Mouse (Mus musculus) forebrain, embryonic 14.5 days (tissue): ENCODE results near the gene Xpo5. TPM values are rescaled to one million over a fixed set of nuclear protein-coding genes. Genes with fewer than 3 reads are reported as not detected.
A peak's percentile ranks its signal among the peaks of the same experiment; 100 is the strongest.

ENCODE experiments used
- ATAC-seq: fragments of 200-750 bp; cut with Nextera tagmentation; 2 replicates; pipeline ENCODE4 v1.8.0; 2017; ENCODE audit warnings: mild to moderate bottlenecking, moderate library complexity
- DNase-seq: peaks from one replicate; pipeline ENCODE4 v3.0.0-alpha.2; 2015; ENCODE audit warnings: low spot score
- H3K27ac ChIP-seq: fragments of 300-500 bp; sonication (generic); 2 replicates; pipeline ENCODE4 v1.5.1; 2014; ENCODE audit warnings: low read depth, mild to moderate bottlenecking, control low read depth, low read length, moderate library complexity
- H3K27me3 ChIP-seq: fragments of 300-500 bp; sonication (generic); replicated peaks from 2 replicates; pipeline ENCODE4 v1.6.1; 2014; ENCODE audit warnings: low read length, control low read depth, mixed read lengths; ENCODE audit not compliant: control insufficient read depth, insufficient read depth
- H3K36me3 ChIP-seq: fragments of 300-500 bp; sonication (generic); 2 replicates; pipeline ENCODE4 v1.6.1; 2014; ENCODE audit warnings: low read length, control low read depth; ENCODE audit not compliant: control insufficient read depth, insufficient read depth
- H3K4me1 ChIP-seq: fragments of 300-500 bp; sonication (generic); 2 replicates; pipeline ENCODE4 v1.6.1; 2014; ENCODE audit warnings: antibody characterized with exemption, low read length, control low read depth; ENCODE audit not compliant: control insufficient read depth, insufficient read depth
- H3K4me2 ChIP-seq: fragments of 300-500 bp; sonication (generic); 2 replicates; pipeline ENCODE4 v1.6.1; 2014; ENCODE audit warnings: mild to moderate bottlenecking, control low read depth, low read length
- H3K4me3 ChIP-seq: fragments of 300-500 bp; sonication (generic); 2 replicates; pipeline ENCODE4 v1.5.1; 2014; ENCODE audit warnings: low read depth, low read length, control low read depth
- H3K9ac ChIP-seq: fragments of 300-500 bp; sonication (generic); 2 replicates; pipeline ENCODE4 v1.6.1; 2014; ENCODE audit warnings: mild to moderate bottlenecking, low read length, control low read depth, moderate library complexity
- H3K9me3 ChIP-seq: fragments of 300-500 bp; sonication (generic); replicated peaks from 2 replicates; pipeline ENCODE4 v1.6.1; 2016; ENCODE audit warnings: low read length, control low read depth, mixed read lengths; ENCODE audit not compliant: control insufficient read depth
- WGBS: fragments of 180-500 bp; shearing (Covaris S2); extraction: QIAGEN DNeasy Blood & Tissue Kit; methylation state at CpG from one replicate; pipeline ENCODE4 v1.1.7; 2014; 5-methylcytosine and 5-hydroxymethylcytosine counted together
- polyA plus RNA-seq: library from polyadenylated mRNA; unstranded; fragments of >200 nt; fragmentation: Nextera tagmentation; extraction: Ambion mirVana; gene quantifications from 2 replicates; pipeline ENCODE4 v1.2.1, GENCODE M21; 2014

Gene Xpo5
- 50.5 and 50.9 TPM in 2 replicates for polyA plus RNA-seq

DNA sequence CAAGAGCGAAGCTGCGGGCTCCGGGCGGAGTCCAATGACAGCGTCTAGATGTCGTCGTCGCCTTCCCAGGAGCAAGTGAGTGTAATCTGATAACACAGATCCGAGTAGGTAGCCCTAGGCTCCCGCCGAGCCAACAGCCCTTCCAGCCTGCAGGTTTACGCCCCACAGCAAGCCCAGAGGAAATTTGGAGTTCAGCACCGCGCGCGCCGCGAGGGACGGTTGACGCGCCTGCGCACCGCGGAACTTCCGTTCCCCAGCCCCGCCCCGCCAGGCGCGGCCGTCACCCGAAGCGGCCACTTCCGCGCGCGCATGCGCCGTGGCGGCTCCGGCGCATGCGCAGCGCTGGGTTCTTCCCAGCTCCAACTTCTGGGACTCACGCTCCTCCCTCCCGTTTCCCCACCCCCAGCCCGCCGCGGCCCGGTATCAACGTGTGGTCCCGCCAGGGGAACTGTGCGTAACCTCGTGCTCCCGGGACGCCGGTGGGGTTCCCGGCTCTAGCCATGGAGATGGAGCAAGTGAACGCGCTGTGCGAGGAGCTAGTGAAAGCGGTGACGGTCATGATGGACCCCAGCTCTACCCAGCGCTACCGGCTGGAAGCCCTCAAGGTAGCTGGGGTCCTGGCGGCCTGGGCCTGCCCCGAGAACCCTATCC is at the start of gene Xpo5, which contains the start of gene Polh:
TSS of gene Xpo5 (plus strand) at position 362 of the 651 bp plus-strand sequence.
TSS of gene Polh (minus strand) at position 225 of the 651 bp plus-strand sequence.
- H3K9ac ChIP-seq = peak within 1 kb of the TSS; percentile 88
- WGBS = under 1% methylated on average over 65 of the region's 66 CpGs

DNA sequence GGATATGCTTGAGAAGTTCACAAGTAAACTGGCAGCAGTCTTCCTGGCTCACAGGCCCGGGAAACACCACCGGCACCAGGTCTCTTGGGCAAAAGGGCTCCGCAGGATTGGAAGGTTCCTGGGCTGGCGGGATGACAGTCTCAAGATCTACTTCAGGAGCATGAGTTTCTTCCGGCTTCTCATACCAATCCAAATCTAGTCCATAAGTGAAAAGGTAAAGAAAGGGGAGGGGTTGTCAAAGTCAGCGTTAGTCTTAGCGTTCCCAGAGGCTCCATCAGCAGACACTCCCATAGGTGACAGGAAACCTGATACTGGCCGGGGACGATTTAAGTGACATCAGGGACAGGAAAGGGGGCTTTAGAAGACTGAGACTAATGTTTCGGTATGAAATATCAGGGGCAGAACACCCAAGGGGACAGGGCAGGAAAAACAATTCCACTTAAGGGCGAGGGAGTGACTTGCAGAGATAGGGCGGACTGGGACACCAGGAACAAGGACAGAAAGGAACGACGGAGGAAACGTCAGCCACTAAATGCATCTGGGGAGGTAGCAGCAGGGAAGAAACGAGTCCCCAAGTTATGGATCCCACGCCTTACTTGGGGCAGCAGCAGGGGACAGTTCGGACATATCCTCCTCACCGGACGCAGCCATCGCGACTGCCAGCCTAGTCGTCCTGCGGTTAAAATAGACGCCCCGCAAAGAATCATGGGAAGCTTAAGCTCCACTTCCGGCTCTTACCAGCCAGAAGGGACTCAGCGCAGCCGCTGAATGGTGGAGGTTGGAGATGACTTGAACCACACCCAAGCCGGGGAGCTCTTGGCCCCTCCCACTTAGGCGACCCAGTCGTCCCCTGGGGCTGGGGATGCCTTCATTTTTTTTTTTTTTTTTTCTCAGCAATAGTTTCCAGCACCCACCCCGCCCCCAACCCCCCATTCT is 49.5 kb upstream of the Xpo5 start, which contains the start of gene Mad2l1bp:
TSS of gene Mad2l1bp (minus strand) at position 707 of the 936 bp plus-strand sequence.
- no peaks in the 10 kb centered on the region for H3K27me3 ChIP-seq
- H3K9ac ChIP-seq = peak within 1 kb of the TSS; percentile 67
- 9% methylated on average over 33 of the region's 33 CpGs for WGBS
- H3K4me3 ChIP-seq = peak within 1 kb of the TSS; percentile 61
- DNase-seq (peak; percentile 97), ATAC-seq (peak; percentile 95)
- peaks cover 12% of the 10 kb centered on the region for H3K36me3 ChIP-seq
- peaks cover 6% of the 10 kb centered on the region; the same call in 1 of the 2 replicates for H3K4me1 ChIP-seq
- H3K9me3 ChIP-seq = no peaks in the 10 kb centered on the region
- no peak within 1 kb of the TSS for H3K27ac ChIP-seq
- H3K4me2 ChIP-seq = peak within 1 kb of the TSS; percentile 96

More for the DNA sequence above, at the start of gene Xpo5, which contains the start of gene Polh:
- ATAC-seq = peak; percentile 96
- no peaks in the 10 kb centered on the region for H3K27me3 ChIP-seq
- H3K27ac ChIP-seq = peak within 1 kb of the TSS; percentile 86
- peaks cover 14% of the 10 kb centered on the region for H3K4me1 ChIP-seq
- no peaks in the 10 kb centered on the region for H3K9me3 ChIP-seq
- DNase-seq = peak; percentile 97
- peak within 1 kb of the TSS; percentile 83 for H3K4me2 ChIP-seq
- peaks cover 34% of the 10 kb centered on the region for H3K36me3 ChIP-seq
- peak within 1 kb of the TSS; percentile 82 for H3K4me3 ChIP-seq

- Histone ChIP-seq H3K9me3 (no peaks in the 10 kb centered on the region), H3K27me3 (no peaks in the 10 kb centered on the region), H3K27ac (no peak overlapping the region), H3K9ac (no peak overlapping the region), H3K36me3 (no peaks in the 10 kb centered on the region), H3K4me3 (no peak overlapping the region), H3K4me1 (peaks cover 6% of the 10 kb centered on the region; the same call in 1 of the 2 replicates), H3K4me2 (no peak overlapping the region)
- no peak for ATAC-seq
- no peak for DNase-seq
- WGBS = 92% methylated on average over 3 of the region's 3 CpGs
Observed at GRCm38 (mm10) chr17:46154336-46154735, 48.2 kb upstream of the Xpo5 start.

DNA sequence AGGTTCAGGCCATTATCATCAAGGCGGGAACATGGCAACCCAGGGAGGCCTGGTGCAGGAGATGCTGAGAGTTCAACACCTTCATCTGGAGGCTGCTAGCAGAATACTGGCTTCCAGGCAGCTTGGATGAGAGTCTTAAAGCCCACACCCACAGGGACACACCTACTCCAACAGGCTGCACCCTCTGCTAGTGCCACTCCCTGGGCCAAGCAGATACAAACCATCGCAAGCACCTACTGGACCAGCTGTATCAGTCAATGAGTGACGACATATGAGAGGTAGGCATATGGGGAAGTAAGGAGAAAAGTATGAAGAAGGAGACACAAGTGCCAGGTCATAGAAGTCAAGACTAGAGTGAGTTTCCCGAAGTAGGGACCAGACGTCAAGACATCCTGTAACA is 45.9 kb upstream of the Xpo5 start:
- peaks cover 10% of the 10 kb centered on the region for H3K4me1 ChIP-seq
- no peak overlapping the region for H3K27ac ChIP-seq
- ATAC-seq (no peak), DNase-seq (no peak)
- H3K27me3 ChIP-seq = no peaks in the 10 kb centered on the region
- H3K9ac ChIP-seq = no peak overlapping the region
- no peaks in the 10 kb centered on the region for H3K36me3 ChIP-seq
- WGBS = 89% methylated on average over 5 of the region's 5 CpGs
- H3K9me3 ChIP-seq = no peaks in the 10 kb centered on the region
- H3K4me3 ChIP-seq = no peak overlapping the region
- H3K4me2 ChIP-seq = no peak overlapping the region

GRCm38 (mm10) chr17:46157131-46157530 is 45.5 kb upstream of the Xpo5 start:
- WGBS = 80% methylated on average over 8 of the region's 8 CpGs
- no peak for ATAC-seq

GRCm38 (mm10) chr17:46159236-46159635 is 43.3 kb upstream of the Xpo5 start:
- H3K9ac ChIP-seq = no peak overlapping the region
- H3K9me3 ChIP-seq = no peaks in the 10 kb centered on the region
- H3K27me3 ChIP-seq = no peaks in the 10 kb centered on the region
- no peak for ATAC-seq
- H3K4me3 ChIP-seq = no peak overlapping the region
- 67% methylated on average over 2 of the region's 2 CpGs for WGBS
- peaks cover 18% of the 10 kb centered on the region; the same call in 1 of the 2 replicates for H3K4me1 ChIP-seq
- peaks cover 10% of the 10 kb centered on the region; the same call in 1 of the 2 replicates for H3K36me3 ChIP-seq
- H3K4me2 ChIP-seq = no peak overlapping the region
- no peak overlapping the region for H3K27ac ChIP-seq
- DNase-seq = no peak

More at GRCm38 (mm10) chr17:46157131-46157530, 45.5 kb upstream of the Xpo5 start:
- H3K27me3 ChIP-seq = no peaks in the 10 kb centered on the region
- H3K4me2 ChIP-seq = no peak overlapping the region
- H3K27ac ChIP-seq = no peak overlapping the region
- peaks cover 14% of the 10 kb centered on the region for H3K4me1 ChIP-seq
- no peak for DNase-seq
- H3K4me3 ChIP-seq = no peak overlapping the region
- H3K9me3 ChIP-seq = no peaks in the 10 kb centered on the region
- H3K9ac ChIP-seq = no peak overlapping the region
- no peaks in the 10 kb centered on the region for H3K36me3 ChIP-seq

DNA sequence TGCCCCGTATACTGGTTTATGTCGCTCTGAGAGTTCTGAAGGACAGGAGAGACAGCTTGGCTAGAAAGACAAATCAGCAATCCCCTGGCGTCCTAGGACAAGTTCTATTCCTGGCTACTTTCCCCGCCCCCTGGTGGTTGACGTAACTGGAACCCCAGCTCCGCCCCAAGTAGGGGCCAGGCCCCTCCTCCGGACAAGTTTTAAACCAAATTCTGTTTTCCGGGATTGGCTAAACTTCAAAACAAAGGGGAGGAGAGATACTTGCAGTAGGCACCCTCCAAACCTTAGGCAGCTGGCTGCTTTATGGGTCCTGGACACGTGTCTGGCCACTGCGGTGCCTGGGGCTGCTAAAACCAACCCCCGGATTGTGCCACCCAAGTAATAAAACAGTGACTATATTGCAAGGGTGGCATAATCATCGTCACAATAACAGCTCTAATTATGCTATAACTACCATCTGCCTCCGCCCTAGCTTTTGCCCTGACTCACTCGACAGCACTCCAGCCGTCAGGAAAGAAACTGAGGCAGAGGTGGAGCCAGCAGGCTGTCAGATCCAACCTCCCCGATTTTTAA is 42.4 kb upstream of the Xpo5 start:
- WGBS = under 1% methylated on average over 16 of the region's 16 CpGs
- DNase-seq = peak; percentile 93
- H3K27me3 ChIP-seq = no peaks in the 10 kb centered on the region
- H3K9ac ChIP-seq = peak overlapping the region; percentile 57
- ATAC-seq = peak; percentile 70
- H3K9me3 ChIP-seq = no peaks in the 10 kb centered on the region
- H3K4me1 ChIP-seq = peaks cover 18% of the 10 kb centered on the region; the same call in 1 of the 2 replicates
- H3K27ac ChIP-seq = peak overlapping the region; percentile 23; the same call in 1 of the 2 replicates
- H3K4me2 ChIP-seq = peak overlapping the region; percentile 83
- peaks cover 19% of the 10 kb centered on the region for H3K36me3 ChIP-seq
- peak overlapping the region; percentile 78 for H3K4me3 ChIP-seq

DNA sequence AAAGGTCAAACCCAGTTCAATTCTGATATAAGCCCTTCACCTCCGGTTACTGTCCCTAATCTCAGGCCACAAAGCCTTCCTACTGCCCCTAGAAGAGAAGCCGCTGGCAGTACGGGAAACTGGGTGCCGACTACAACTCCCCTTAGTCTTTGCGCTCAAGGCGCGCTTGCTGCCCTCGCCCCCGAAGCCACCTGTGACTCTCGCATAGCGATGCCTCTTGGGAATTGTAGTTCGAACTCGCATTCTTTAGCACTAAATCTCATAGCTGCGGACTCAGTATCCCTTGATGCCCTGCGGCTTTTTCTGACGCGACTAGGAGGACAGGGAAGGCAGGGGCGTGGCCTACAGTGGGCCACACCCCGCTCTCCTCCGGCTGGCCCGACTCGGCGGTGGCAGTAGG is 41.9 kb upstream of the Xpo5 start, which contains the start of gene Gtpbp2:
TSS of gene Gtpbp2 (plus strand) at position 347 of the 400 bp plus-strand sequence.
- WGBS = under 1% methylated on average over 23 of the region's 23 CpGs
- peaks cover 18% of the 10 kb centered on the region; the same call in 1 of the 2 replicates for H3K4me1 ChIP-seq
- H3K9me3 ChIP-seq = no peaks in the 10 kb centered on the region
- H3K9ac ChIP-seq = peak within 1 kb of the TSS; percentile 88
- peak within 1 kb of the TSS; percentile 83 for H3K4me2 ChIP-seq
- DNase-seq (peak; percentile 100), ATAC-seq (peak; percentile 97)
- peaks cover 24% of the 10 kb centered on the region for H3K36me3 ChIP-seq
- H3K4me3 ChIP-seq = peak within 1 kb of the TSS; percentile 78
- peak within 1 kb of the TSS; percentile 76; the same call in 1 of the 2 replicates for H3K27ac ChIP-seq
- H3K27me3 ChIP-seq = no peaks in the 10 kb centered on the region
